Mouse (Mus musculus) kidney, adult 11 months (tissue): ENCODE measurements at regions not wholly inside any gene's neighbourhood (a gene's known extent, or its start where the extent isn't known, plus 50 kb on each side); places are given as distances from the start of the nearest gene placed in this dataset.

Source experiments
- DNase-seq: peaks from one replicate; pipeline ENCODE4 v3.0.0; 2022

- peak; percentile 4 for DNase-seq
Measured at GRCm38 (mm10) chr9:67699846-67700579, 59.2 kb upstream of the C2cd4b start.

- DNase-seq = no peak
Measured at GRCm38 (mm10) chr9:67708246-67708960, 50.8 kb upstream of the C2cd4b start.
